Mouse (Mus musculus) limb, embryonic 15.5 days (tissue): Measurements from ENCODE around the gene Pgs1. TPM values are rescaled to one million over a fixed set of nuclear protein-coding genes. Genes with fewer than 3 reads are reported as not detected.

Experiments used
- ATAC-seq: fragments of 200-750 bp; cut with Nextera tagmentation; 2 replicates; pipeline ENCODE4 v1.8.0; 2017; ENCODE audit warnings: low read depth, moderate TSS enrichment; ENCODE audit not compliant: insufficient number of reproducible peaks, low FRiP score, low TSS enrichment
- H3K27ac ChIP-seq: fragments of 300-500 bp; sonication (generic); 2 replicates; pipeline ENCODE4 v1.5.1; 2015; ENCODE audit warnings: moderate library complexity, mild to moderate bottlenecking, inconsistent platforms
- H3K27me3 ChIP-seq: fragments of 300-500 bp; sonication (generic); 2 replicates; pipeline ENCODE4 v1.6.1; 2015; ENCODE audit warnings: inconsistent platforms
- H3K36me3 ChIP-seq: fragments of 300-500 bp; sonication (generic); 2 replicates; pipeline ENCODE4 v1.6.1; 2015; ENCODE audit warnings: inconsistent platforms
- H3K4me1 ChIP-seq: fragments of 300-500 bp; sonication (generic); 2 replicates; pipeline ENCODE4 v1.6.1; 2015; ENCODE audit warnings: inconsistent platforms
- H3K4me2 ChIP-seq: fragments of 300-500 bp; sonication (generic); 2 replicates; pipeline ENCODE4 v1.6.1; 2015; ENCODE audit warnings: mild to moderate bottlenecking, inconsistent platforms
- H3K4me3 ChIP-seq: fragments of 300-500 bp; sonication (generic); 2 replicates; pipeline ENCODE4 v1.5.1; 2015; ENCODE audit warnings: mild to moderate bottlenecking, inconsistent platforms
- H3K9ac ChIP-seq: fragments of 300-500 bp; sonication (generic); 2 replicates; pipeline ENCODE4 v1.6.1; 2015; ENCODE audit warnings: inconsistent platforms
- H3K9me3 ChIP-seq: fragments of 300-500 bp; sonication (generic); 2 replicates; pipeline ENCODE4 v1.6.1; 2016; ENCODE audit warnings: inconsistent platforms
- WGBS: fragments of 180-500 bp; shearing (Covaris S2); methylation state at CpG from one replicate; pipeline ENCODE4 v1.1.7; 2015; 5-methylcytosine and 5-hydroxymethylcytosine counted together
- polyA plus RNA-seq: library from polyadenylated mRNA; unstranded; fragments of >200 nt; fragmentation: Nextera tagmentation; extraction: Ambion mirVana; gene quantifications from 2 replicates; pipeline ENCODE4 v1.2.1, GENCODE M21; 2015

Gene Pgs1
- polyA plus RNA-seq, 1 experiment from 2014 or later = 37.8 TPM

- H3K36me3 ChIP-seq = no peaks in the 10 kb centered on the region
- peak overlapping the region; percentile 100 for H3K4me3 ChIP-seq
- peaks cover 4% of the 10 kb centered on the region; the same call in 1 of the 2 replicates for H3K27me3 ChIP-seq
- peak overlapping the region; percentile 69 for H3K27ac ChIP-seq
- no peaks in the 10 kb centered on the region for H3K9me3 ChIP-seq
- H3K9ac ChIP-seq = peak overlapping the region; percentile 85
- peak; percentile 40; the same call in 1 of the 2 replicates for ATAC-seq
- peaks cover 26% of the 10 kb centered on the region for H3K4me1 ChIP-seq
- WGBS = under 1% methylated on average over 32 of the region's 32 CpGs
- peak overlapping the region; percentile 92 for H3K4me2 ChIP-seq
Measured at GRCm38 (mm10) chr11:117987032-117987451, 950 bp downstream of the Pgs1 start.

GRCm38 (mm10) chr11:117987968-117988367 is 1.9 kb downstream of the Pgs1 start:
- Histone ChIP-seq H3K9ac (no peak overlapping the region), H3K9me3 (no peaks in the 10 kb centered on the region), H3K27me3 (no peaks in the 10 kb centered on the region), H3K27ac (no peak overlapping the region), H3K4me1 (peaks cover 31% of the 10 kb centered on the region), H3K4me3 (peak overlapping the region; percentile 100), H3K36me3 (no peaks in the 10 kb centered on the region), H3K4me2 (peak overlapping the region; percentile 92)
- 66% methylated on average over 4 of the region's 4 CpGs for WGBS
- no peak for ATAC-seq

- Histone ChIP-seq H3K36me3 (no peaks in the 10 kb centered on the region), H3K9me3 (no peaks in the 10 kb centered on the region), H3K27ac (no peak overlapping the region), H3K9ac (no peak overlapping the region), H3K27me3 (no peaks in the 10 kb centered on the region), H3K4me1 (peaks cover 44% of the 10 kb centered on the region), H3K4me2 (no peak overlapping the region), H3K4me3 (no peak overlapping the region)
- WGBS = 82% methylated on average over 4 of the region's 4 CpGs
- no peak for ATAC-seq
Measured at GRCm38 (mm10) chr11:117989241-117989640, 3.1 kb downstream of the Pgs1 start.

- Histone ChIP-seq H3K4me2 (no peak overlapping the region), H3K27ac (no peak overlapping the region), H3K4me1 (peaks cover 51% of the 10 kb centered on the region), H3K9ac (no peak overlapping the region), H3K9me3 (no peaks in the 10 kb centered on the region), H3K27me3 (no peaks in the 10 kb centered on the region), H3K4me3 (no peak overlapping the region), H3K36me3 (no peaks in the 10 kb centered on the region)
- no peak for ATAC-seq
- 57% methylated on average over 10 of the region's 10 CpGs for WGBS
Measured at GRCm38 (mm10) chr11:117989926-117990325, 3.8 kb downstream of the Pgs1 start.

GRCm38 (mm10) chr11:117991502-117992470 is 5.7 kb downstream of the Pgs1 start:
- no peak overlapping the region for H3K27ac ChIP-seq
- H3K36me3 ChIP-seq = no peaks in the 10 kb centered on the region
- no peak for ATAC-seq

GRCm38 (mm10) chr11:117993190-117994175 is 7.4 kb downstream of the Pgs1 start:
- Histone ChIP-seq H3K27me3 (no peaks in the 10 kb centered on the region), H3K9ac (0 out of 2 replicates have a peak overlapping the region, but pooled peaks have one; percentile 7), H3K4me3 (no peak overlapping the region), H3K9me3 (no peaks in the 10 kb centered on the region), H3K27ac (peak overlapping the region; percentile 92), H3K36me3 (peaks cover 7% of the 10 kb centered on the region), H3K4me1 (peaks cover 46% of the 10 kb centered on the region), H3K4me2 (peak overlapping the region; percentile 27; the same call in 1 of the 2 replicates)
- no peak; the same call in 1 of the 2 replicates for ATAC-seq
- WGBS = 56% methylated on average over 14 of the region's 14 CpGs

More at GRCm38 (mm10) chr11:117991502-117992470, 5.7 kb downstream of the Pgs1 start:
- Histone ChIP-seq H3K4me3 (no peak overlapping the region), H3K4me1 (peaks cover 58% of the 10 kb centered on the region), H3K4me2 (no peak overlapping the region), H3K27me3 (no peaks in the 10 kb centered on the region), H3K9ac (no peak overlapping the region), H3K9me3 (no peaks in the 10 kb centered on the region)
- WGBS = 64% methylated on average over 9 of the region's 9 CpGs

DNA sequence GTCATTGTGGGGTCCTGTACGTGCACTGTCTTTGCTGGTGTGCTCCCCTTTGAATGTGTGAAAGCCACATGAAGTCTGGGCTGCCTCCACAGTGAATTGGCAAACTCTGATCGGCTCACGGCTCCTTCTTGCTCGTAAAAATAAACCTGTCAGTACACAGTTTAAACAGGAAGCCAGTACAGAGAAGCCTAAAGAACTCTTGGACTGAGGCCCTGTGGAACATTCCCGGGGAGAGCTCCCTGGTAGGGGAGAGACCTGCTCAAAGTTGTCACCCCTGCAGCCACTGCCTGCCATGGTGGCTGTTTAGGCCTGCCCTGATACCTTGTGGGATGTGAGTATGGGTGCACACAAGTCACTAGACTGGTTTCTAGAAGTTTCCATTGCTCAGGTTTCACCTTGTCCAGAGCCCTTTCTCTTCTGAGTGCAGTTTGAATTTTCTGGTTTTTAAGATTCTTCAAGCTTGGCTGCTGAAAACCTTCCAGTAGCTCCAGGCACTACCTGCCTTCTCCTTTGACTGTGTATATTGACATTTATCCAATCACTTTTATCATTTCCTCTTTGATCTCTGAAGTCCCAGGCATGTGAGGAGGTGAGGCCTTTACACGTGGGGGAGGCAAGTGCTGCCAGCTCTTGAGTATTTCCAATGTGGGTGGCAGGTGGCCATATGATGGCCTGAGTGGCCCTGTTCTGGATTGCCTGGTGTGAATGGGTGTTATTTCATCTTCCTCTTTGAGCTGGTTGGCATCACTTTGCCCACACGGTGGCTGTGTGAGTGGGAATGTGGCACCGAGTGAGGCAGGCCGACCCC is 8.4 kb downstream of the Pgs1 start:
- H3K27me3 ChIP-seq = no peaks in the 10 kb centered on the region
- no peaks in the 10 kb centered on the region for H3K9me3 ChIP-seq
- no peak overlapping the region for H3K4me3 ChIP-seq
- peak overlapping the region; percentile 27; the same call in 1 of the 2 replicates for H3K4me2 ChIP-seq
- peak; percentile 50; the same call in 1 of the 2 replicates for ATAC-seq
- H3K9ac ChIP-seq = 0 out of 2 replicates have a peak overlapping the region, but pooled peaks have one; percentile 7
- peaks cover 43% of the 10 kb centered on the region for H3K4me1 ChIP-seq
- WGBS = 33% methylated on average over 9 of the region's 9 CpGs
- peak overlapping the region; percentile 92 for H3K27ac ChIP-seq
- H3K36me3 ChIP-seq = peaks cover 12% of the 10 kb centered on the region

DNA sequence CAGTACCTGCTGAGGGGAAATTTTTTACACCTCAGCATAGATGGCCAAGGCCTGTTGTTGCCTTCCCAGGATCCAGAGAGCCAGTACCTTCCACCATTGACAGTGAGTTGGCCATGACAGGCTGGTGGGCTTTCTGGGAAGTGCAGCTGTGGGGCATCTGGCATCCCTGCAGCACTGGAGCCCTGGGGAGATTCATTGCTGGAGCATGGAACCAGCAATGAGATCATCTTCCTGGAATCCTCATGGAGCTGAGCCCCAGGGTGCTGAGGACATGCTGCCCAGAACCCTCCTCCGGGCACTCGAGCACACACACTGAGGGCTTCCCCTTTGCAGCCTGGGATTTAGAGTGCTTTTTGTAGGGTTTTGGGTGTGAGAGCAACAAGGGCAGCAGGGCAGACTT is 9.2 kb downstream of the Pgs1 start:
- peaks cover 19% of the 10 kb centered on the region for H3K36me3 ChIP-seq
- H3K4me3 ChIP-seq = no peak overlapping the region
- no peak overlapping the region for H3K4me2 ChIP-seq
- no peaks in the 10 kb centered on the region for H3K27me3 ChIP-seq
- H3K27ac ChIP-seq = peak overlapping the region; percentile 92
- H3K9ac ChIP-seq = peak overlapping the region; percentile 29; the same call in 1 of the 2 replicates
- 41% methylated on average over 2 of the region's 2 CpGs for WGBS
- no peaks in the 10 kb centered on the region for H3K9me3 ChIP-seq
- ATAC-seq = no peak
- H3K4me1 ChIP-seq = peaks cover 42% of the 10 kb centered on the region

DNA sequence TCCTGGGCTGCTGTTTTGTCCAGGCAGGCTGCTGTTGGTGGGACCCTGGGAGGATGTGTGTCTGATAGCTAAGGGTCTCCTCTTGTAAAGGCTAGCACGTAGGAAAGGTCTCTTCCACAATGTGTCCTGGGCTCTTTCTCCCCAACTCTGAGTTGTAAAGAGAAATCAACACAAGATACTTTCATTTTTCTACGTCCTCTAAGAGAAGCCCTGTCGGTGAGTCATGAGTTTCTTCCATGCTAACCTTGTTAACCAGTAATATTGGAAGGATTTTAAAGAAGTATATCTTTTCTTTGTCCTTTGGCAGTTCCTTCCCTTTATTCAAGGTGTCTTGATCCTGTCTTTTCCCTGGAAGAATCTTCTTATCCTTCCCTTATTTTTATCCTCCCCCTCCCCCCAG is 9.6 kb downstream of the Pgs1 start:
- ATAC-seq = no peak
- Histone ChIP-seq H3K4me1 (peaks cover 40% of the 10 kb centered on the region), H3K4me3 (no peak overlapping the region), H3K36me3 (peaks cover 22% of the 10 kb centered on the region), H3K9ac (peak overlapping the region; percentile 29; the same call in 1 of the 2 replicates), H3K9me3 (no peaks in the 10 kb centered on the region), H3K27ac (peak overlapping the region; percentile 92), H3K4me2 (no peak overlapping the region), H3K27me3 (no peaks in the 10 kb centered on the region)
- 45% methylated on average over 3 of the region's 3 CpGs for WGBS

GRCm38 (mm10) chr11:117996066-117996465 is 10.0 kb downstream of the Pgs1 start:
- no peak overlapping the region for H3K9ac ChIP-seq

DNA sequence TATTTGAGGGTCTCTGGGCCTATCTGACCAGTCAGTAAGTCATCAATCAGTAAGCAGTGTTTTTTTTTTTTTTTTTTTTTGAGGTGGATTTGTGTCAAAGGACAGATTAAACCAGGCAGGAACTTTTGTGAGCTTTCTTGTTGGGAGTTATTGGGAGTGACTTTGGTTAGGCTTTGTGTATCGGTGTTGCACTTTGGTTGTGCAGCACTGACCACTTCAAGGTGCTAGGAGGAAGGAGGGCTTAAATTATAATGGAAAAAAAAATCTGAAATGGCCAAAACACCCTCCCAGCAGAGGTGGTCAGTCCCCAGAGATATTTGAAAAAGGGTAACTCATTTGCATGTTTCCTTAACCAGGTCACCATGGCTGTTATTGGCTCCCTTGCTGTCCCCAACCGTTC is 11.0 kb downstream of the Pgs1 start:
- no peak for ATAC-seq
- Histone ChIP-seq H3K4me3 (no peak overlapping the region), H3K27ac (no peak overlapping the region), H3K9me3 (no peaks in the 10 kb centered on the region), H3K4me2 (no peak overlapping the region), H3K27me3 (no peaks in the 10 kb centered on the region), H3K36me3 (peaks cover 37% of the 10 kb centered on the region), H3K9ac (no peak overlapping the region), H3K4me1 (peaks cover 40% of the 10 kb centered on the region)
- 92% methylated on average over 2 of the region's 2 CpGs for WGBS

More at GRCm38 (mm10) chr11:117996066-117996465, 10.0 kb downstream of the Pgs1 start:
- Histone ChIP-seq H3K36me3 (peaks cover 26% of the 10 kb centered on the region), H3K27me3 (no peaks in the 10 kb centered on the region), H3K9me3 (no peaks in the 10 kb centered on the region), H3K4me3 (no peak overlapping the region), H3K4me2 (no peak overlapping the region), H3K27ac (peak overlapping the region; percentile 92), H3K4me1 (peaks cover 40% of the 10 kb centered on the region)
- whole genome bisulfite sequencing = 26% methylated on average over 3 of the region's 3 CpGs
- ATAC-seq = no peak
